In the genomic region with DNA sequence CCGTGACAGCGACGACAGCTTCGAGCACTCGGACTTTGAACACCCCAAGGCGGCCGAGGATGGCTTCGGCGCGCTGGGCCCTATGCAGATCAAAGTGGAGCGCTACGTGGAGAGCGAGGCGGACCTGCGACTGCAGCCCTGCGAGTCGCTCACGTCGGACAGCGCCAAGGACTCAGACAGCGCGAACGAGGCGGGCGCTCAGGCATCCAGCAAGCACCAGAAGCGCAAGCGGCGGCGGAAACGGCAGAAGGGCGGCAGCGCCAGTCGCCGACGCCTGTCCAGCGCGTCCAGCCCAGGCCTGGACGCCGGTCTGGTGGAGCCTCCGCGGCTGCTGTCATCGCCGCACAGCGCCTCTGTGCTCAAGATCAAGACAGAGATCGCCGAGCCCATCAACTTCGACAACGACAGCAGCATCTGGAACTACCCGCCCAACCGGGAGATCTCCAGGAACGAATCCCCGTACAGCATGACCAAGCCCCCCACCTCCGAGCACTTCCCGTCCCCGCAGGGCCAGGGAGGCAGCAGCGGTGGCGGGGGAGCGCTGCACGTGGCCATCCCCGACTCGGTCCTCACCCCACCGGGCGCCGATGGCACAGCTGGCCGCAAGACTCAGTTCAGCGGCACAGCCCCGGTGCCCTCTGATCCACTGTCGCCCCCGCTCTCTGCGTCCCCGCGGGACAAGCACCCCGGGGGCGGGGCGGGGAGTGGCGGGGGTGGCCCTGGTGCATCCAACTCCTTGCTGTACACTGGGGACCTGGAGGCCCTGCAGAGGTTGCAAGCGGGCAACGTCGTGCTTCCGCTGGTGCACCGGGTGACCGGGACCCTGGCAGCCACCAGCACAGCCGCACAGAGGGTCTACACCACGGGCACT, we compare ENCODE assay signal across 8 mouse cellular contexts.
DNase-seq lines count a peak whose midpoint lies in the region; ATAC-seq and TF ChIP-seq lines count a peak whose summit lies in the region.

No protein-coding gene starts in this region.

- peak overlapping the region; percentile 46 for H3K4me3 ChIP-seq in forebrain, embryonic 16.5 days (replicated peaks; ENCODE audit: low read length)
- peak overlapping the region; percentile 32 for H3K4me3 ChIP-seq in hindbrain, postnatal 0 days (ENCODE audit: low read length)
- peak overlapping the region; percentile 38 for H3K4me3 ChIP-seq in liver, embryonic 12.5 days

- no peaks in the 10 kb centered on the region for H3K9me3 ChIP-seq in forebrain, embryonic 16.5 days (ENCODE audit: control insufficient read depth, low read length)
- H3K9me3 ChIP-seq in hindbrain, postnatal 0 days (ENCODE audit: low read length) = no peaks in the 10 kb centered on the region
- no peaks in the 10 kb centered on the region for H3K9me3 ChIP-seq in liver, embryonic 12.5 days (replicated peaks)

- H3K9ac ChIP-seq in forebrain, embryonic 16.5 days (replicated peaks; ENCODE audit: low read depth, low read length) = peak overlapping the region; percentile 49
- H3K9ac ChIP-seq in hindbrain, postnatal 0 days (replicated peaks; ENCODE audit: low read length) = peak overlapping the region; percentile 40
- no peak overlapping the region; the same call in 1 of the 2 replicates for H3K9ac ChIP-seq in liver, embryonic 12.5 days

- WGBS in forebrain, embryonic 16.5 days = 14% methylated on average over 83 of the region's 84 CpGs
- WGBS in hindbrain, postnatal 0 days = 10% methylated on average over 83 of the region's 84 CpGs
- WGBS in liver, embryonic 12.5 days (ENCODE audit: insufficient replicate concordance) = 6% methylated on average over 84 of the region's 84 CpGs

- no peaks in the 10 kb centered on the region for H3K36me3 ChIP-seq in forebrain, embryonic 16.5 days (ENCODE audit: control insufficient read depth, insufficient read depth)
- H3K36me3 ChIP-seq in hindbrain, postnatal 0 days (ENCODE audit: insufficient read depth, low read length) = no peaks in the 10 kb centered on the region
- no peaks in the 10 kb centered on the region for H3K36me3 ChIP-seq in liver, embryonic 12.5 days

- peaks cover 7% of the 10 kb centered on the region for H3K4me1 ChIP-seq in forebrain, embryonic 16.5 days (replicated peaks; ENCODE audit: control insufficient read depth, insufficient read depth, low read length)
- no peaks in the 10 kb centered on the region; the same call in none of the 2 replicates for H3K4me1 ChIP-seq in hindbrain, postnatal 0 days (ENCODE audit: insufficient read depth, low read length)
- H3K4me1 ChIP-seq in liver, embryonic 12.5 days = peaks cover 13% of the 10 kb centered on the region; the same call in 1 of the 2 replicates

- ATAC-seq in forebrain, embryonic 16.5 days = peak; percentile 54
- ATAC-seq in hindbrain, postnatal 0 days = peak; percentile 65
- ATAC-seq in liver, embryonic 12.5 days = no peak

- DNase-seq in ES-CJ7 (ENCODE audit: low read depth, low spot score) = peak; percentile 52
- peak; percentile 13 for DNase-seq in adrenal gland, adult 8-10 months
- DNase-seq in hindbrain, postnatal 0 days (ENCODE audit: low spot score) = peak; percentile 66
- peak; percentile 5 for DNase-seq in ovary, adult 18-20 months (ENCODE audit: low spot score)
- DNase-seq in Muller cell, postnatal 12 days (ENCODE audit: inconsistent ontology term) = no peak
- no peak for DNase-seq in layer of hippocampus, adult 8-10 months (ENCODE audit: low spot score in 2 of 2)

- peaks cover 14% of the 10 kb centered on the region for H3K27me3 ChIP-seq in forebrain, embryonic 16.5 days (replicated peaks; ENCODE audit: control insufficient read depth, insufficient read depth, low read length)
- H3K27me3 ChIP-seq in hindbrain, postnatal 0 days (ENCODE audit: insufficient read depth, low read length) = no peaks in the 10 kb centered on the region
- peaks cover 42% of the 10 kb centered on the region for H3K27me3 ChIP-seq in liver, embryonic 12.5 days (replicated peaks)

- H3K27ac ChIP-seq in forebrain, embryonic 16.5 days (ENCODE audit: low read length) = no peak overlapping the region
- H3K27ac ChIP-seq in hindbrain, postnatal 0 days = no peak overlapping the region
- H3K27ac ChIP-seq in liver, embryonic 12.5 days = no peak overlapping the region

- H3K4me2 ChIP-seq in forebrain, embryonic 16.5 days (ENCODE audit: low read length) = peak overlapping the region; percentile 70
- H3K4me2 ChIP-seq in hindbrain, postnatal 0 days (ENCODE audit: low read depth, low read length) = peak overlapping the region; percentile 50
- H3K4me2 ChIP-seq in liver, embryonic 12.5 days = peak overlapping the region; percentile 57

- TF ChIP-seq CTCF in hindbrain, postnatal 0 days (IDR thresholded peaks at IDR 0.05; ENCODE audit: low read depth) = no peak

Comparison
In these comparisons a context has a peak if more than half of its experiments do, and no peak if none do; other contexts are left out.
1. DNase-seq: peak in ES-CJ7 (single experiment), adrenal gland, adult 8-10 months (single experiment), hindbrain, postnatal 0 days (single experiment) and ovary, adult 18-20 months (single experiment); none in Muller cell, postnatal 12 days (single experiment) and layer of hippocampus, adult 8-10 months (0 of 2).
2. Peak in every context shown above with its lines, with median percentiles within 50 percentile points of each other: H3K4me2 ChIP-seq and H3K4me3 ChIP-seq.